Mouse (Mus musculus): Measurements from ENCODE around the gene 4931422A03Rik. TPM values are rescaled to one million over a fixed set of nuclear protein-coding genes. Genes with fewer than 3 reads are reported as not detected.

Gene 4931422A03Rik
- total RNA-seq, 2 experiments from 2014 or later: not detected

DNA sequence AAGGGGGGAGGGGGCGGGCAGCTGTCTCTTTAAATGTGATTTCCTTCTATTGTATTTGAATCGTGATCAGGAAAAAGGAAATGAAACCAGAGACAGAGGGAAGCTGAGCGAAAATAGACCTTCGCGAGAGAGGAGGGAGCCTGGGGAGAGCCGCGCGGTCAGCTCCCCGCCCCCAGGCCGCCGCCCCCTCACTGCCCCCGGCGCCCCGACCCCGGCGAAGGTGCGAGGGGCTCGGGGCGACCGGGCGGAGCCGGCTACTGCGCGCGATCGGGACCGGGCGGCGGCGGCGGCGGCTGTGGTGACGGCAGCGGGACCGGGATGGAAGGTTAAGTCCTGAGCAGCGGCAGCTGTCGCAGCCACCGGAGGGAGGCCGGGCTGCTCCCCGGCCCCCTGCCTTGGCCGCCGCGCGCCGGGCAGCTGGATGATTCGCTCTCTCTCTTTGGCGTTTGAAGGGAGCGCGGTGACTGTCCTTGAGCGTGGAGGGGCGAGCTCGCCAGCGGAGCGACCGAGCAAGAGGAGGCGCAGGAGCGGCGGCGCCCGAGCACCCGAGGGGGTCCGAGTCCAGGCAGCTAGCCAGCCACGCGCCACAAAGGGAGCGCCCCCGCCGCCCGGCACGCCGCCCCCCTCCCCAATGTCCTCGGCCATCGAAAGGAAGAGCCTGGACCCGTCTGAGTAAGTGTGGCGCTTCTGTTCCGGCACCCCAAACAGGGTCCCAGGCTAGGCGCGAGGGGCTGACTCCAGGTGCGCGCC, 57.9 kb downstream of the 4931422A03Rik start:
- DNase-seq (ENCODE audit: low spot score in 2 of 2): peak; percentile 48 to 63

DNA sequence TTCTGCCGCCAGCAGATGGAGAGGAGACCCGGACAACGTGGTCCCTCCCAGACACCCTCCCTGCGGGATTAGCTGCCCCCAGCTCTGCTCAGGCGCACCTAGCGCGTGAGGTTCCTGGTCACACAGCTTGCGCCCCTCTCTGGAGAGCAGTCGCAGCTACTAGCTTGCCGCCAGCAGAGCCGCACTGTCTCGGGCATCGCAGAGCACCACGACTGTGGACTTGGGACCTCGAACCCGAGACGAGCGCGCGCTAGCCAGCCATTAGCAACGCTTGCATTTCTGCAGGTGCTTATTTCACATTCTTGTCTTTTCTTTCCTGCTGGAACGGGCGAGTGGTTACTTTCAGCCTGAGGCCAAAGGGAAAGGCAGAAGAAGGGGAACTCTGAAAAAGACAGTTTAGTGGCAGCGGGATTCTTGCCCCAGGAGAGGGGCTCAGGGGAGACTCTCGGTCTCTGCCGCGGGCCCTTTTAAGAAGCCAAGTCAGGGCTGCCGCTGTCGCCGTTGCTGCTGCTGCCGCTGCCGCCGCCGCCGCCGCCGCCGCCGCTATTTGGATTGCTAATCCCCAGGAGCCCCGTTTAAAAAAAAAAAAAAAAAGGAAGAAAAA, 58.6 kb downstream of the 4931422A03Rik start:
- DNase-seq (ENCODE audit: low spot score in 2 of 2): peak; percentile 64 to 68

DNA sequence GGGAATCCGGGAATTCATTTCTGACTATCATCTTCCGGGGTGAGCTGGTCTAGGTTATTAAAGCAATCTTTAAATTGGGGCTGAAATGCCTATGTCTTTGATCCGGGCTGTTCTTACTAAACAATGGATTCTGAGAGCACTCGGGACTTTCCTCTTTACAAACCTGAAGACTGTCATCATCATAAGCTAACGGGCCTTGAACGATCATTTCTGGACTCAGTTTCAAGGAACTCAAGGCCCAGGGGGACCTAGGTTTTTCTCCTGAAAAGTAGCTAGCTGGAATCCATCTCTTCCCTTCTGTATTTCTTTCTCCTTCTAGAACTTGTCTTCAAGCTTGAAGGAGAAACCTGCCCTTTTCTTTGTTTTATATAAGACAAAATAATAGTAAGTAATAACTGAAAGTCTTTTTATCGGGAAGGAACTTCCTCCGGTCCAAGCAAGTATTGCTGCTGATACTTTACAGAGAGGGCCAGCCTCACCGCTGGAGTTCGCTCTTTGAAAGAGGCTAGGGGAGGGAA, 59.2 kb downstream of the 4931422A03Rik start:
- DNase-seq (ENCODE audit: low spot score in 2 of 2): no peak

DNA sequence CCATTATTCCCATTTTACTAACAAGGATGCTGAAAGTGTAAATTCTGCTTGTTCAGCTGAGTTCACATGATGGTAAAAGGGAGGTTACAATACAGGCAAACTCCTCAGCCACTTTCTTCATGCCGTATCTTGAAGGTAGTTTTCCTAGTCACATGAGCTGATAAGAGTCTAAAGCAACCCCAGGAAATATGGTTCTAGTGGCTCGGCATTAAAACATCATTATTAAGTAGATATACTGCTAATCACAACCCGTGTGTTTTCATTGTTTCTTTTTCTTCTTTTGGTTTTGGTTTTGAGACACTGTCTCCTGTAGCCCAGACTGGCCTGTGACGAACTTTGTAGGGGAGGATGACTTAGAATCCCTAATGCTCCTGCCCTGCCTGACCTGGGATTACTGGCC, 60.0 kb downstream of the 4931422A03Rik start:
- no peak for DNase-seq (ENCODE audit: low spot score in 2 of 2)

DNA sequence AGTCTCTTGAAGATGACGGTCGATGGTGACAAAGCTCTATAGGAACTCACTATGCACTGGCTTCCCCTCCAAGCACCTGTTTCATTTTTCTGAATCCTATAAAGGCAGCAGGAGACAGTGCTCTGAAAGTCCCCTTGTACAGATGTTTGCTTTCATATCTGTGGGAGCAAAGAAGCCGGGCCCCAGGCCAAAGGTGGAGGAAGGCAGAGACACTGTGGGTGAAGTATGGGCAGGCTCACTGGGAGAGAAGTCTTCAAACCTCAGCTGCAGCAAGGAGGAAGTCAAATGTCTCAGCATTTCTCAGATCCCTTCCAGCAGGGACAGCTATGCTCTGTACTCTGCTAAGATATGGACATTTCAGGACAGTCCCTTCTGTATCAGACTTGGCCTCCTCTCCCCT, 62.8 kb downstream of the 4931422A03Rik start:
- DNase-seq (ENCODE audit: low spot score in 2 of 2): no peak

DNA sequence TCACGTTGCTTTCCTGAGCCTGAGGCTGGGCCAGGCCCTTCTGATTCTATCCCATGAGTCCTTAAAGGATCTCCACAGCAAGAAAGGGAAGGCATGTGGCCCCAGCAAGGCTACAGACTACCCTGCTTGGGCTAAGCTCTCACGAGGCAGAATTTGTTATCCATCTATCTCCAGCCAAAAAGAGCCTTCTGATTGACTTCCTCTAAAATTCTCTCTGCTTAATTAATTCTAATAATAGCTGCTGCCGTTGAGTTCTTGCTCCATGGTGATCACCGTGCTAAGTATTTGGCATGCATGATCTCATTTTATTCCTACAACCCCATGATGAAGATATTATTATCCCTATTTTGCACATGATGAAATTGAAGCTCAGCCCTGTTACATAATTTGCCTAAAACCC, 65.8 kb downstream of the 4931422A03Rik start:
- no peak for DNase-seq (ENCODE audit: low spot score in 2 of 2)

DNA sequence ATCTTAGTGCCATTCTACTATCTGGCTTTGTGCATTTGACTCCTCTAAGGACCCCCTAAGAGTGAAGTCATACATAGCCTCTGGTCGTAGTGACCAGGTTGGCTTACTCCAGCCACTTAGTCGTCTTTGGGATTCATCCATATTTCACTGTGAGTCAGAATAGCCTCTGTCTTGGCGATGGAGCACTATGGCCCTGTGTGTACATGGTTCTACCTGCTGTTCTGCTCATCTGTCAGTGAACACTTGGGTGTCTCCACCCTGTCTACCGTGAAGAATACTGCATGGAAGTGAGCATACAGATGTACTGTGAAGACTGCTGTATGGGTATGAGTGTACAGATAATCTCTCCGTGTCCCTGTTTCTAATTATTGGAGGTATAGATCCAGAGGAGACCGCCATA, 68.6 kb downstream of the 4931422A03Rik start:
- no peak for DNase-seq (ENCODE audit: low spot score in 2 of 2)

DNA sequence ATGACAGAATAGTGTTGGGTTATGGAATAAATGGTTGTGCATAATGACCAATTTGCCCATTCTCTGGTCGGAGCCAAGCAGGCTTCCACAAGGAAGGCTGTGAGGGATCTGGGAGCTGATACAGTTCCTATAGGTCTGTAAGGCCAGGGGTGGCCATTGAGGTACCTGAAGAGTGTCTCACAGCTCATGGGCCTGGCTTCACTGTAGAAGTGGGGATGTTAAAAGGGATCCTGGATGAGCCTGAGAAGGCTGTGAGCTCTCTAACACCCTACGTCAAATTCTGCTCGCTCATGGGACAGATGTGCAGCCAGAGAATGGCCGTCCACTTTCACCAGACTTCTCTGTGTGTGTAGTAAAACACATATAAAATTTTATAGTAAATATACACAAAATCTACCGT, 69.1 kb downstream of the 4931422A03Rik start:
- DNase-seq (ENCODE audit: low spot score in 2 of 2): no peak

DNA sequence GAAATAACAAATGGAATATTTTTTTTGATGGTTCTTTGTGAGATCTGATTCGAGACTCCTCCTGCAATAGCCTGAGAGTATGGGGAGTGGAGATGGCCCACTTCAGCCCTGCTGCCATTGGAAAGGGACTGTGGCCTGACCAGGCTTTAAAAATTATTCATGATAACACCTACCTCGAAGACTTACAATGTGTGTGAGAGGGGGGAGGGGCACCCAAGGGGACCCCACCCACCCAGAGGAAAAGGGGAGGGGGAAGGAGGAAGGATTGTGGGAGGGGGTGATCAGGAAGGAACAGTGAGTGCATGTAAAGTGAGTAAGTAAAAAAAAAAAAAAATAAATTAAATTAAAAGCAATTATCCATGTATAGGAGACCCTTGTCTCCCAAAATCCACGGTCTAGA, 69.5 kb downstream of the 4931422A03Rik start:
- no peak for DNase-seq (ENCODE audit: low spot score in 2 of 2)

DNA sequence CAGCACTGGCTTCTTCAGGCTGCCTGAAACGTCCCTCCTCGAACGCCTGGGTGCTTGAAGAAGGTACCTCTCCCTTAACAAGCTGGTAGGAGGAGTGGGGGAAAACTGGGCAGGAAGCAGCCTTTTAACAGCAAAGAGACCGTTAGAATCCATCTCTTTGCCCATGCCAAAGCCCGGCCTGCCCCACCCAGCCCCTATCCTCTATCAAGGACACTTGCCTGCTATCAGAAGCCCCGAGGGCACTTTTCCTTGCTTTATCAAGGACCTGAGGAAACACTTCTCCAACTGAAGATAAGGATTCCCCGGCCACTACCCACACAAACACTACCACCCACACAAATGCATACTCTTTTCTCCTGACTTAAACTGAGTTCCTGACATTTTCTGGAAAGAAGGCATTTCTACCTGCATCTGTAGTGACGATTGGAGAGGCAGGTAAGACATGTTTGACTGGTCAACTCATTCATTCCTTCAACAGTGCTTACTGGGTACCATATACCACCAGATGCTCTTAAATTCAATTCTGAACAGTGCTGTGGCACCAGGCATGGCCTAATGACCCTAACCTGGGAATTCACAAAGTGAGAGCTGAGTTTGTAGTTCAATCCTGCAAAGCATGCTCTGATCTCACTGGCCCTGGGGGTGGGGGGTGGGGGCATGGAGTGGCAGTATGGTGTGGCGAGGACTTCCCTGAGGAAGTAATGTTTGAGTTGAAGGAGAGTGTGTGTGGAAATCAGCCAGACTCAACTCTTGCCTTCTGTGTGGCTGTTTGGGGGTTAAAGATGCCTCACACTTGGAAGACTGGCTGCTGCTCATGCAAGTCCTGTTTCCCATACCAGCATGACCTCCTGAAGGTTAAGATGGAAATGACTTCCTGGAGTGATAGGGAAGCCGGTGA, 70.3 kb downstream of the 4931422A03Rik start, which contains the start of gene Lmo2:
TSS of gene Lmo2 (plus strand) at position 338 of the 898 bp plus-strand sequence.
- DNase-seq (ENCODE audit: low spot score in 2 of 2): no peak

DNA sequence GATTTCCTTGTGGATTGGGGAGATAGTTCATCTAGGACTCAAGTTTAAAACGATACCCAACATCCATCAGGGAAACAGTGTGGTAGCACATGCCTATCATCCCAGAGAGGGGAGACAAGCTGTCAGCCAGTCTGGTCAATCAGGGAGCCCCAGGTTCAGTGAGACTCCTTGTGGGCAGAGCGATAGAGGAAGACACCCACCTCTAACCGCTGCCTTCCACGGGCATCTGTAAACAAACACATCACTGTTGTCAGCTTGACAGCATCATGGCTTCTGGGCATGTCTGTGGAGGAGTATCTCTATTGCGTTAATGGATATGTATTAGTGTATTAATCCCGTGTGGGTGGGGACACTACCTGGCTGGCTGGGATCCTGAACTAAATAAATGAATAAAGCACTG, 71.3 kb downstream of the 4931422A03Rik start:
- no peak for DNase-seq (ENCODE audit: low spot score in 2 of 2)

DNA sequence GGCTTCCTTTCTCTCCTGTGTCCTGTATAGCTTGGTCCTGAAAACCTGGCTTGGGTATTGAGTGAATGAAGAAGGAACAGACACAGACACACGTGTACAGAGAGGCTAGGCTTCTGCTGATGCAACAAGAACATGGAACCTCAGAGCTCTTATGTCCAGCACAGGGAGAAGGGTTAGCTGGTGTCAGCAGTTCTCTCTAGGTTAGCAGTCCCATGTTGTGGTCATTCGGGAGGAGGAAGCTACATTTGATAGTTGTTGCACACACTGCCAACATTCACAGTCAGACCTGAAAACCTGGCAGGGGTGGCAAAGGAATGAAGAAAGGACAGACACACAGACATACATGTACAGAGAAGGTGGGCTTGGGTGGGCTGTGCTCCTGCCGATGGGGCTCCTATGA, 72.4 kb downstream of the 4931422A03Rik start:
- DNase-seq (ENCODE audit: low spot score in 2 of 2): no peak

DNA sequence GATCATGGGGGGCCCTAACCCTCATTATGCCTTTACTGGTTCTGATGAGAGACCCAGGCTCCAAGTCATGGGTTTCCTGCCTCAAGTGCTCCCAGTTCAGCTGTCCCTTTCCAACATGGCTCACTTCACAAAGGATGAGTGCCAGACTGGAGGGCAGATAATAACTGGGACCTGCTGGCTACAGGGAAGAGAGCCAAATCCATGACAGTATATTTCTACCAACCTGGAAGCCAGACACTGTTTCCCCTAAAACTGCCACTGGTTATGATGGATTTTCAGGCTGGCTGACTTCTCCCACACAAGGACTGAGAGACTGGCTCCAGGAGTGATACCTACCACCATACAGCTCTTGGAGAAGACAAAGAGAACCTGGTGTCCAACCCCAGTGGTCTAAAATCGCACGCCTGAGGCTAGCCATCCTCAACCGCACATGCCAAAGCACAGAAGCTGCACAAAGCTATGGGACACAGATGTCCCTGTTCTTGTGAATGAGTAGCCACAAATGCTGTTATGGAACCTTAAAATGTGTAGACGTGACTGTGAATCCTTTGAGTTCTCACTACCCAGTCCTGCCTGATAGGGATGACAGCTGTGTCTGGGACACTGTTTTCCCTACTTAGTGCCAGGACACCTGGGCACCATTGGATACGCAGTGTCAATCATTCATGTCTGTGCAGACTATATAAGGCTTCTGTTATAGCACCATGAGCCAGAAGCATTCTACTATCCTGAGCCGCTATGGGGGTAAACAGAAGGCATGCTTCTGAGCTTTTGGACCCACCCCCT, 74.9 kb downstream of the 4931422A03Rik start:
- peak; percentile 25 to 27 for DNase-seq (ENCODE audit: low spot score in 2 of 2)

DNA sequence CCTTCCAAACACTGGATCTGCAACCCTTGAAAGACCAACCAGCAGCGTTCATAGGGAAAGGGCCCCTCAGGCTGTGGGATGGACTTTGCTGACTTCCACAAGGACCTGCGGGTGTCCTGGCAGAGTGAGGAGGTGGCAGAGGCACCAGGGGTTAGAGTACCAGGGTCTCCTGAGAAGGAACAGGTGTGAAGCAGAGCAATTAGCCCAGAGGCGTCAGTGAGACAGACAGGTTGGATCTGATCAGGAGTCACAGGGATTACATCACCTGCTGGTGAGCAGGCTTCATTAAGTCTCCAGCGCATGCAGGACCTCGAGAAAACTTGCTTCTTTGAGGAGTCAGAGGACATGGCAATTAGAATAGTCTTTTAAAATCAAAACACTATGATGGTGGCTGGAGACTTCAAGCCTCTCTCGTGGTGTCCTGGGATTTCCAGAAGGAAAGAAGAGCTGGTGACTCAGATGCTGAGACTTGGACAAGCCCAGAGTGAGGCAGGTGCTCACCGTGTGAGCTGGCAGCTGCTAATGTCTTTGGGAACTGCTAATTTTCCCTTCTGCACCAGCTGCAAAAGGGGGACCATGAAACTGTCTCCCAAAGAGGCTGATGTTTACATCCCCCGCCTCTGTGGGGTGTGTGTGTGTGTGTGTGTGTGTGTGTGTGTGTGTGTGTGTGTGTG, 80.0 kb downstream of the 4931422A03Rik start:
- no peak for DNase-seq (ENCODE audit: low spot score in 2 of 2)

DNA sequence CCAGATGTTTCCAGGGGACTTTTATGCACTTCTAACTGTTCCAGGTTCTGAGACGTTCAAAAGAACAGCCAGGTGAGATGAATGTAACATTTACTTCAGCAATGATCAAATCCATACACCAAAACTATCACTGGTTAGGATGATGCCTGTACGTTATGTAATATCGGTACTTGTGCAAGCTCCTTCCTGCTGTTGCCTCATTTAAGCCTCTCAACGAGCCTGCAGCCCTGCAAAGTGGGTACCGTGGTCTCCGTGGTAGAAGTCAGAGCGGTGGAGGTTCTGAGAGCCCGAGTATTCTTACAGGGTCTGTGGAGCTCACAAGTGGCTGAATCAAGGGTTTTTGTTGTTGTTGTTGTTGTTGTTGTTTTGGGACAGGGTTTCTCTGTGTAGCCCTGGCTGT, 81.3 kb downstream of the 4931422A03Rik start:
- no peak for DNase-seq (ENCODE audit: low spot score in 2 of 2)

DNA sequence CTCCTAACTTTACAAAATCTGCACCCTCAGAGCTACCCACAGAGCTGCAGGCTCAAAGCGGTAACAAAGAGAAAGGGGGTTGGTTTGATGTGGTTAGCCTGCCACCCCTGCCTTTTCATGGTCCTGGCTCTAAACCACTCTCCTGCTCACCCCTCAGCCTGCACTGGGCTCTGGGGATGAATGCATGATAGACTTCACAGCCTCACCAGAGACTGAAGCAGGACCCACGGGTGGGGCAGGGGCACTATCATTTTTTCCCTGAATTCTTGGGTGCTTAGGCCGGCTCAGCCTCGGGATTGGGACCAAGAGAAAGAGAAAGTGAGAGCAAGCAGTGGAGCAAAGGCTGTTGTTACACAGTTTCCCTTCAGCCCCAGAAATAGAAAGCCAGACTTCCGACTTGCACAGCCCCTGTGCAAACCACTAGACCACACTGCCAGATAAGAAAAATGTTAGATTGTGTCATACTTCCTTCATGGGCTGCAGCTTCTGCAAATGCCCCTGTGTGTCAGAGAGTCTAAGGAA, 82.5 kb downstream of the 4931422A03Rik start:
- DNase-seq (ENCODE audit: low spot score in 2 of 2): no peak

DNA sequence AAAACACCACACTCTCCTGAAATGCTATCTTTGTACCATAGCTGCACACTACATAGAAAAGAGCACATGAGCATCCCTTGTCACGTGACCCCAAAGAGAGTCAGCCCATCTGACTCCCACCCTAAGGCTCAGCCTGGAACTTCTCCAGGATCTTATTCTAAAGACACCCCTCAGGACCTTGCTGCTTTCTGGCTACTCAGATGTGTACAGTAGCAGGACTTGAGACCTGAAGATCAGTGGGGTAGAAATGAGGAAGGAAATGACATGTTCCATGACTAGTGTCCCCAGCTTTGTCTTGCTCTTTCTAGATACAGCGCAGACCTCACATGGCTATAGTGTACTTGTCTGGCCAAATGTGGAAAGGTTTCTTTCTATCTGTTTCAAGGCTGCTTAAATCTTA, 83.3 kb downstream of the 4931422A03Rik start:
- no peak for DNase-seq (ENCODE audit: low spot score in 2 of 2)

DNA sequence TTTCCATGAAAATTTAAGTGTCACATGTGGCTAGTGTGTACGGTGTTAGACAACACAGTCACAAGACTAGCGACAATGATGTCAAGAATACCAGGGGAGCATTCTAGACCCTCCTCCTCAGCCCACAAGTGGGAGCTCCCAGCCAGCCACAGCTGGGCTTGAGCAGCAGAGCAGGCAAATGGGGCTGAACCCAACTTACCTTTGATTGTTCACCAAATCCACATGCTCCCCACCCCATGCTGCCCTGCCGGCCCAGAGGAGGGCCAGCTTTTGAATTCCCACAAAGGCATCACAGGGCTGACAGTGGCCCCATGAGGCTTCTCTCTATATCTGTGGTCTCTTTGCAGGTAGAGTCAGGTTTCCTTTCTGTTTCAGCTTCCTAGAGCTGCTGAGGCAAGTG, 87.1 kb downstream of the 4931422A03Rik start:
- no peak for DNase-seq (ENCODE audit: low spot score in 2 of 2)

DNA sequence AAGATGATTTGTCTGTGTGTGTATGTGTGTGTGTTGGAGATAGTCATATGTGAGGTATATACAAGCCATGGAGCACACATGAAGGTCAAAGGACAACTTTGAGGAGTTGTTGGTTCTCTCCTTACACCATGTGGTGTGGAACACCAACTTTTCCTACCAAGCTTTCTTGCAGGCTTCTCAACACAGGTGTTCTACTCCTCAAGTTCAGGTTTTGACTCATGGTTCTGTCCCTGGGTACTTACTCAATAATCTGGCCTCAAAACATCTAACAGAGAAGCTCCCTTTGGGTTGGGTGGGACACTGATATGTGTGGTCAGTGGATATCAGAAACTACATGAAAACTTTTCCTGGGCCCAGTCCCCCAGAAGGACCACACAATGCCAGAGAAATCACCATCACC, 89.2 kb downstream of the 4931422A03Rik start:
- no peak for DNase-seq (ENCODE audit: low spot score in 2 of 2)

DNA sequence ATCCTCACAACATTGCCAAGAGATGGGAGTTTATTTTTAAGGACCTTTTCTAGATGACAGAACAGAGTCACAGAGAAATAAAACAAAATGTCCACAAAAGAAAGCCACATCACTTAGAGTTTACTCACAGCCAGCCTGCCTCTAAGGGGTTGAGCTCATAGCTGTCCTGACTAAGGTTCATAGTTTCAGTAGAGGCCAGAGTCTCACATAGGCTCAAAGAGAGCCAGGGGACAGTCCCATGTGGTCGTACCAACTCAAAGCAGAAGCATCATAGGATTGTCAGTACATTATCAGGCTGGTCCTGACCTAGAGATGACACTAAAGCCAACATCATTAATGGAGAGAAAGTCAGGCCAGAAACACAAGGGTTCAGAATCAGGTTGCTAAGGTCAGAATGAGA, 89.6 kb downstream of the 4931422A03Rik start:
- DNase-seq (ENCODE audit: low spot score in 2 of 2): no peak
